8 mouse cellular contexts compared by ENCODE assay signal in the genomic region with DNA sequence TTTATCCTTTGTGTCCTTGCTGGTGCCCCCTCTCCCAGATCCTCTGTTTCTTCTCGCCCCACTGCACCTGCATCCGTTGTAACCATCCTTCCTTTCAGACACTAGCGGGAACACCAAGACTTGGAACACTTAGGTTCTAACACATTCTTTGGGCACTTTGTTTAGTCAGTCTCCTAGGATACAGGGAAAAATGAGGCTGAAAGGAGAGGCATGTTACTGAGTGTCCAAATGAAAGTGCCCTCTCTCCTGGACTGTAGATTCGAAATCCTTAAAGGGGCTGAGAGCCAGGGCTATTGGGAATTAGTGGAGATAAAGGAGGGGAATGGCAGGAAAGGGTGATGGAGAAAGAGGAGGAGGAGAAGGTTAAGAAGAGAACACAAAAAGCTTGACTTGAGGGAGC. TPM values are rescaled to one million over a fixed set of nuclear protein-coding genes. Genes with fewer than 3 reads are reported as not detected.
DNase-seq lines count a peak whose midpoint lies in the region; ATAC-seq and TF ChIP-seq lines count a peak whose summit lies in the region.

Usp37 (minus strand) TSS at position 101 of the 400 bp plus-strand sequence.

- H3K9ac ChIP-seq in CH12.LX (ENCODE audit: insufficient read depth, low read depth), result no peak within 1 kb of the TSS
- 0 out of 2 replicates have a peak within 1 kb of the TSS, but pooled peaks have one; percentile 16 for H3K9ac ChIP-seq in neural tube, embryonic 14.5 days (replicated peaks; ENCODE audit: low read depth, low read length)

- TF ChIP-seq CTCF in CH12.LX (conservative IDR thresholded peaks at IDR 0.05 in 1 of 2, IDR thresholded peaks at IDR 0.05 in 1 of 2; ENCODE audit: low read depth in 2 of 2, low read length in 2 of 2), result no peak

- in situ Hi-C loops in CH12.LX (cut with MboI; ENCODE audit: low pct_ligation_motif_present, low pct_unique_long_range_greater_than_20kb, low sequenced_read_pairs), result no loop called here

- no peak for TF ChIP-seq POLR2A in CH12.LX (IDR thresholded peaks at IDR 0.05; ENCODE audit: low read depth, low read length)

- no peak for TF ChIP-seq EP300 in CH12.LX (IDR thresholded peaks at IDR 0.05; ENCODE audit: low read length)

- no peak for DNase-seq in gastrocnemius, postnatal 4 days (ENCODE audit: low spot score in 2 of 2)
- no peak for DNase-seq in gastrocnemius, postnatal 25 days
- no peak for DNase-seq in CH12.LX (ENCODE audit: extremely low read depth)
- no peak for DNase-seq in left cerebral cortex, adult 8-10 months (ENCODE audit: low spot score in 2 of 2)
- DNase-seq in urinary bladder, postnatal 25 days (ENCODE audit: low spot score), result no peak
- no peak for DNase-seq in urinary bladder, postnatal 14 days (ENCODE audit: low spot score)

- H3K27ac ChIP-seq in CH12.LX (ENCODE audit: insufficient read depth, low read depth), result no peak within 1 kb of the TSS
- no peak within 1 kb of the TSS; the same call in 1 of the 2 replicates for H3K27ac ChIP-seq in neural tube, embryonic 14.5 days (ENCODE audit: low read depth, low read length)

- H3K36me3 ChIP-seq in CH12.LX (replicated peaks in 1 of 2; ENCODE audit: control insufficient read depth in 1 of 2, insufficient read depth in 1 of 2, low read length in 1 of 2), result no peaks in the 10 kb centered on the region
- H3K36me3 ChIP-seq in neural tube, embryonic 14.5 days (ENCODE audit: control insufficient read depth, insufficient read depth, low read length), result no peaks in the 10 kb centered on the region

- H3K27me3 ChIP-seq in CH12.LX (replicated peaks), result peaks cover 23% of the 10 kb centered on the region
- H3K27me3 ChIP-seq in neural tube, embryonic 14.5 days (ENCODE audit: control insufficient read depth, insufficient read depth, low read length), result no peaks in the 10 kb centered on the region

- H3K4me3 ChIP-seq in CH12.LX (replicated peaks in 1 of 3; ENCODE audit: low read depth in 2 of 3, low read length in 2 of 3, poor library complexity in 1 of 3), result no peak within 1 kb of the TSS
- H3K4me3 ChIP-seq in neural tube, embryonic 14.5 days (ENCODE audit: low read depth, low read length), result peak within 1 kb of the TSS; percentile 10; the same call in 1 of the 2 replicates

- H3K79me2 ChIP-seq in CH12.LX (replicated peaks; ENCODE audit: control insufficient read depth, extremely low read depth, insufficient read depth, poor library complexity, severe bottlenecking), result no peaks in the 10 kb centered on the region

- no peak for ATAC-seq in erythroid progenitor cell, adult 5-6 weeks (replicated peaks; ENCODE audit: low FRiP score, poor library complexity, severe bottlenecking)
- no peak for ATAC-seq in neural tube, embryonic 14.5 days (ENCODE audit: low read depth)

- H3K9me3 ChIP-seq in CH12.LX (replicated peaks; ENCODE audit: low read length), result no peaks in the 10 kb centered on the region
- no peaks in the 10 kb centered on the region for H3K9me3 ChIP-seq in neural tube, embryonic 14.5 days (ENCODE audit: control insufficient read depth, low read length)

- dilution Hi-C loops in CH12.LX (cut with MboI; ENCODE audit: extremely low pct_ligation_motif_present, extremely low pct_unique_long_range_greater_than_20kb, low sequenced_read_pairs), result no loop called here

- 27% methylated on average over 4 of the region's 4 CpGs for whole genome bisulfite sequencing in neural tube, embryonic 14.5 days

- no peaks in the 10 kb centered on the region for H3K4me1 ChIP-seq in CH12.LX (ENCODE audit: control insufficient read depth in 1 of 2, insufficient read depth in 2 of 2)
- H3K4me1 ChIP-seq in neural tube, embryonic 14.5 days (ENCODE audit: control insufficient read depth, insufficient read depth, low read length), result peaks cover 12% of the 10 kb centered on the region; the same call in 1 of the 2 replicates

- TF ChIP-seq RAD21 in CH12.LX (IDR thresholded peaks at IDR 0.05; ENCODE audit: low read depth, low read length), result no peak

- H3K4me2 ChIP-seq in CH12.LX (ENCODE audit: insufficient read depth, low read depth, poor library complexity, severe bottlenecking), result no peak within 1 kb of the TSS
- peak within 1 kb of the TSS; percentile 39; the same call in 1 of the 2 replicates for H3K4me2 ChIP-seq in neural tube, embryonic 14.5 days (ENCODE audit: low read depth, low read length)

TF ChIP-seq in CH12.LX, 34 proteins besides CTCF, POLR2A, EP300 and RAD21:
- TF ChIP-seq MXI1 (IDR thresholded peaks at IDR 0.05; ENCODE audit: low read depth, low read length) (no peak), SMC3 (IDR thresholded peaks at IDR 0.05; ENCODE audit: low read depth, low read length) (no peak), MEF2A (IDR thresholded peaks at IDR 0.05; ENCODE audit: borderline replicate concordance, low read depth, low read length) (no peak), ZC3H11A (IDR thresholded peaks at IDR 0.05; ENCODE audit: low read depth, low read length) (no peak), ZKSCAN1 (IDR thresholded peaks at IDR 0.05; ENCODE audit: borderline replicate concordance, low read depth, low read length) (no peak)

RNA-seq across cellular contexts. Expression of gene Usp37, which starts in this region (rescaled TPM):
- total RNA-seq in gastrocnemius, postnatal 4 days (2021), result 10 to 100 TPM; 19.7 to 20.5 TPM
- 1 to 10 TPM; 6.8 to 8.3 TPM for total RNA-seq in gastrocnemius, postnatal 25 days (2021)
- 24.0 and 24.5 TPM in 2 replicates for total RNA-seq in CH12.LX (2012; rRNA removed)
- total RNA-seq in CH12.LX (2014; rRNA removed), result 24.1 and 24.6 TPM in 2 replicates
- 12.9 and 13.8 TPM in 2 replicates for polyA plus RNA-seq in CH12.LX (2012; ENCODE audit: insufficient read length, low read depth)
- total RNA-seq in erythroid progenitor cell, adult 5-6 weeks (2015; ENCODE audit: low replicate concordance), result 15.5 and 30.2 TPM in 2 replicates
- 29.0 and 33.9 TPM in 2 replicates for total RNA-seq in erythroid progenitor cell, adult 5-6 weeks (2017; ENCODE audit: low replicate concordance)
- 10 to 100 TPM; 22.2 to 26.1 (median 22.4) TPM for total RNA-seq in left cerebral cortex, adult 8-10 months (2022)
- polyA plus RNA-seq in neural tube, embryonic 14.5 days (2014; fragmentation: Nextera tagmentation; extraction: Ambion mirVana), result 27.9 and 28.3 TPM in 2 replicates
